Mouse (Mus musculus): ENCODE results near the gene 1700007K13Rik. TPM values are rescaled to one million over a fixed set of nuclear protein-coding genes. Genes with fewer than 3 reads are reported as not detected.
"Not testable (repeated sequence)": the region's sequence is repeated elsewhere in the genome, so short reads cannot be mapped to it uniquely, and the experiment has no call there.

Gene 1700007K13Rik
- 0.85 and 1.3 TPM in 2 replicates for polyA plus RNA-seq (2015; fragmentation: Nextera tagmentation; extraction: Ambion mirVana)

DNA sequence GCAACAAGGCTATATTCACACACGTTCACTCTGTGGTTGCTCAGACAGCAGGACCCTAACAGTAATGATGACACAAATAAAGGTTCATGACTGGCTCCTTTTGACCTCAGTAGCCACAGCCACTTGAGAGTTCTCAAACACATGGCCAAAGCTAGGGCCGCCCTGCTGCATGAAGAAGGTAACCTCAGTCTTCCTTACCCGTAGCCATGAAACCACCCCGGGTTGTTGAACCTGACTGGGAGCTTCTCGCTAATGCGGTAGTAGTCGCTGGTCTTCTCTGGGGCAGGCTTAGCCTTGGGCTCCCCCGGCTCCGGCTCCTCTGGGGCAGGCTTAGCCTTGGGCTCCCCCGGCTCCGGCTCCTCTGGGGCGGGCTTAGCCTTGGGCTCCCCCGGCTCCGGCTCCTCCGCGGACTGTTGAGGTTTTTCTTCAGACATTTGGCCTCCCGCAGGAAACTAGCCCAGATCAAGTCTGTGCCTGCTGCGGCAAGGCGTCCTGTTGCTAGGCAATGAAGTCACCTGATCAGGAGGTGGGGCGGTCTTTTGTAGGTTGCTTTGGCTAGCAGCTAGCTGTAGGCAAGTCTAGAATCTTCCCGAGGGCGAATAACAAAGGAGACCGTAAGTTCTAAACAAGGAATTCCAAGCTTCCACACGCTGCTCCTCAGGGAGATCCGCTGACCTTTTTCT, at the start of gene 1700007K13Rik:
Gene 1700007K13Rik, minus strand, starts transcription at position 497 of the 683 bp plus-strand sequence.
- Histone ChIP-seq H3K9me3 (no peaks in the 10 kb centered on the region), H3K27me3 (peaks cover 11% of the 10 kb centered on the region; the same call in 1 of the 2 replicates), H3K27ac (no peak within 1 kb of the TSS), H3K4me2 (replicated peaks) (peak within 1 kb of the TSS; percentile 54), H3K9ac (replicated peaks) (peak within 1 kb of the TSS; percentile 53), H3K36me3 (peaks cover 21% of the 10 kb centered on the region), H3K4me3 (replicated peaks) (peak within 1 kb of the TSS; percentile 22), H3K4me1 (replicated peaks) (peaks cover 19% of the 10 kb centered on the region)
- WGBS: 5% methylated on average over 25 of the region's 25 CpGs
- ATAC-seq: peak; percentile 58

DNA sequence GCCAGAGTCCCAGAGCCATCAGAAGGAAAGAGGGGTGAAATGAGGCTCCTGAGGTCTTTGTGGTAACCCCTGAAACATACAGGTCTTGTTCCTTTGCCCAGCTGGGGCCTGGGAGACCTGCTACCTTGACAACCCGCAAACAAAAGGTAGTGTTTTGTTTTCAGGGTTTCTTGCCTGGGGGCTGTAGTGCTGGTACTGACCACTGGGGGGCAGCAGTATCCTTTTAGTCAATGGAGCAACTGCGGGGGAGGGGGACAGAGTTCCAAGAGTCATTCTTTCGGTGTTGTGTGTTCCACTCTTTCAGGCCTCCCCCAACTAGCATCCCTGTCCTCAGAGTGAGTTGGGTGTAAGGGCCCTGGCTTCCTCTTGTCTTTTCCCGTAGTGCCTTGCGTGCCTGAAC, 48.4 kb upstream of the 1700007K13Rik start:
- ATAC-seq: peak; percentile 40; the same call in 1 of the 2 replicates
- WGBS: 23% methylated on average over 5 of the region's 5 CpGs
- H3K4me1 ChIP-seq (replicated peaks): peaks cover 56% of the 10 kb centered on the region
- H3K27ac ChIP-seq: peak overlapping the region; percentile 93
- H3K36me3 ChIP-seq: peaks cover 20% of the 10 kb centered on the region; the same call in 1 of the 2 replicates
- H3K4me2 ChIP-seq (replicated peaks): peak overlapping the region; percentile 85
- H3K27me3 ChIP-seq: peaks cover 9% of the 10 kb centered on the region; the same call in 1 of the 2 replicates
- no peaks in the 10 kb centered on the region for H3K9me3 ChIP-seq
- H3K4me3 ChIP-seq (replicated peaks): peak overlapping the region; percentile 93
- H3K9ac ChIP-seq (replicated peaks): peak overlapping the region; percentile 98

DNA sequence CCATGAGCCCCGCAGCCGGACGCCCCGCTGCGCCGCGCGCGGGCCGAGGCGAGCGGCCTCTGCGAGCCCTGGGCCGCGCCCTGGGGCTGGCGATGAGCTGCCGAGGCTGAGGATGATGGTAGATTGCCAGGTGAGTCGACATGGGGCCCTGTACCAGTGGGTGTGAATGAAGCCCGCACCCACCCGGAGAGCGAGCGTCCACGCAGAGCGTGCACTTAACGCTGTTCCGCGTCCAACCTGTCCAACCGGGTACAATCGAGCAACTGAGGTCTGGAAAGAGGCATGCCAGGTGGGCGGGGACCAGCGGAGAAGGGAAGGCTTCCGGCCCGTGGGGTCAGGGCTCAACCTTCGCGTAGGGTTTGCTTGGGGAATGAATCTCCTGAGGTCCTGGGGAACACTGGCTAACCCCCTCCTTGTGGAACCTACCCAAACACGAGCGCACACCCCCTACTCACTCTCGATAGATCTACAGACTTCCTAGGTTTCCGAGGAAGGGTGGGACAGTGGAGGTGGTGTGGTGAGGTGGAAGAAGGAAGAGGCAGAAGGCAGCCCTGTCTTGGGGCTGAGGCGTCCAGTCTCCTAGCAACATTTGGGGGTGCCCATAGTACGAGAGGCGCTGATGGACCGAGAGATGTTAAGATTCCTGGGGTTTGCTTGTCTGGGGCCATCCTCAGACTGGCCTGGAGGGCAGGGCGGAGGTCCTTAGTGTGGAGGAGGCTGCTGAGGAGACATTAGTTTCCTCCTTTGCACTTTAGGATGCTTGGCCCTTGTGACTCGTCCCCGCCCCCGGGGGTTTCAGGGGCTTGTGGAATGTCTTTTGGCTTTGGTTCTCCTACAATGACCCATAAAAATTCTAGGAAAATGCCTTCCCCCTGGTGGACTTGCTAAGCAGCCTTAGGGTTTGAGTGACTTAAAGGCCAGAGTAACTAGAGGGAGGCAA, 47.6 kb upstream of the 1700007K13Rik start:
- Histone ChIP-seq H3K4me1 (replicated peaks) (peaks cover 48% of the 10 kb centered on the region), H3K4me2 (replicated peaks) (peak overlapping the region; percentile 85), H3K9me3 (no peaks in the 10 kb centered on the region), H3K4me3 (replicated peaks) (peak overlapping the region; percentile 93), H3K9ac (replicated peaks) (peak overlapping the region; percentile 98), H3K27ac (peak overlapping the region; percentile 93), H3K27me3 (peaks cover 9% of the 10 kb centered on the region; the same call in 1 of the 2 replicates), H3K36me3 (peaks cover 17% of the 10 kb centered on the region; the same call in 1 of the 2 replicates)
- peak; percentile 65 for ATAC-seq
- WGBS: 3% methylated on average over 45 of the region's 47 CpGs

DNA sequence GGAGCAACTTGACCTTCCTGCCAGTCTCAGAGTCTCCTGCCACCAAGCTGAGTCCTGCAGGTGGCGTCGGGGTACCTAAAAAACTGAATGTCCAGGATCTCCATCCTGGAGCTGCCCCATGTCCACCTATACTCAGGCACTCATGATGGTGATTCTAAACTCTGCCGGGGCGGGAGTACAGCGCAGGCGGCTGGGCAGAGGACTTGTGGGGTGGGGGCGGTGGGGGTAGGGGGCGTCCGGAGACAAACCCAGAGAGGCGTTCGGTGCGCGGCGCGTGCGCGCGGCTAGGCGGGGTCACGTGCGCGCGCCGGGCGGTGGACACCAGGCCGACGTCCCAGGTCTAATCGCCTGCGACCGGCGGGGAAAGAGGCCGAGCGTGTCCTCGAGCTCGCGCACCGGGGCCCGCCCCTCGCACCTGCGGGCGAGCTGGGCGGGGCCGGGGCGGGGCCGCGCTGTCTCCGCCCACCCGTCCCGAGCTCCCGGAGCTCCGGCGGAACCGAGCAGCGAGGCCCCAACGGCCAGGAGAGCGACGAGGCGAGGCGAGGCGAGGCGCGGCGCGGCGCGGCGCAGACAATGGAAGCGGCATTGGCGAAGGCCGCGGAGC, 46.8 kb upstream of the 1700007K13Rik start, which contains the start of gene Ralgds:
Gene Ralgds, plus strand, starts transcription at position 328 of the 604 bp plus-strand sequence.
- Histone ChIP-seq H3K4me2 (replicated peaks) (peak within 1 kb of the TSS; percentile 85), H3K27ac (peak within 1 kb of the TSS; percentile 93), H3K36me3 (peaks cover 15% of the 10 kb centered on the region; the same call in 1 of the 2 replicates), H3K4me3 (replicated peaks) (peak within 1 kb of the TSS; percentile 93), H3K9me3 (no peaks in the 10 kb centered on the region), H3K27me3 (peaks cover 9% of the 10 kb centered on the region; the same call in 1 of the 2 replicates), H3K9ac (replicated peaks) (peak within 1 kb of the TSS; percentile 98), H3K4me1 (replicated peaks) (peaks cover 40% of the 10 kb centered on the region)
- ATAC-seq: peak; percentile 74
- under 1% methylated on average over 68 of the region's 71 CpGs for WGBS

DNA sequence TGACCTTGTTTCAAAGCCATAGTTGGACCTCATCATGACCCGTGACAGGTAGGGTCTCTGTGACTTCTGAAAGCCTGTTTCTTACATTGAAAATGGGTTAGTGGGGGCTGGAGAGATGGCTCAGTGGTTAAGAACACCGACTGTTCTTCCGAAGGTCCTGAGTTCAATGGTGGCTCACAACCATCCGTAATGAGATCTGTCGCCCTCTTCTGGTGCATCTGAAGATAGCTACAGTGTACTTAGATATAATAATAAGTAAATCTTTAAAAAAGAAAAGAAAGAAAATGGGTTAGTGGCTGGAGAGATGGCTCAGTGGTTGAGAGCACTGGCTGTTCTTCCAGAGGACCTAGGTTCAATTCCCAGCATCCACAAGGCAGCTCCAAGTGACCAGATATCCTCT, 45.5 kb upstream of the 1700007K13Rik start:
- not testable (repeated sequence) for H3K4me2 ChIP-seq (replicated peaks); ATAC-seq; H3K9me3 ChIP-seq; H3K4me3 ChIP-seq (replicated peaks); H3K27me3 ChIP-seq; H3K9ac ChIP-seq (replicated peaks); H3K27ac ChIP-seq
- Histone ChIP-seq H3K4me1 (replicated peaks) (peaks cover 27% of the 10 kb centered on the region), H3K36me3 (peaks cover 13% of the 10 kb centered on the region; the same call in 1 of the 2 replicates)
- 55% methylated on average over 5 of the region's 5 CpGs for WGBS

DNA sequence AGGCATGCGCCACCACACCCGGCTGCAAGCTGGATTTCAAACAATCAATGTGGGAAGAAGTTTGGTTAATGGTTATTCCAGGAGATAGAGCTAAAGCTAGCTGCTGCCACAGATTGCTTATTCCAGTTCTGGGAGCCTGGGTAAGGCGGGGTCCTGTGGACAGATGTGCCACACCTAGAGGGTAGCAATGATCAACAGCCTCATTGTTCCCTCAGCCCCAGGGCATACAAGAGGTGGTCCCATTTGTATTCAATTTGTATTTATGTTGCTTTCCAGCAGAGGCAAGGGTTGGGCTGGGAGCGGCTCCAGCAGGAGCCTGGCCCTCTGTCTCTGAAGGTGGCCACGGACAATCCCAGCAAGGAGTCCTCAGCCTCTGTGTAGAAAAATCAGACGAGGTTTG, 40.2 kb upstream of the 1700007K13Rik start:
- Histone ChIP-seq H3K4me1 (replicated peaks) (no peaks in the 10 kb centered on the region), H3K27me3 (peaks cover 7% of the 10 kb centered on the region; the same call in 1 of the 2 replicates), H3K9ac (replicated peaks) (no peak overlapping the region), H3K4me3 (replicated peaks) (no peak overlapping the region), H3K9me3 (no peaks in the 10 kb centered on the region), H3K27ac (no peak overlapping the region), H3K4me2 (replicated peaks) (no peak overlapping the region), H3K36me3 (no peaks in the 10 kb centered on the region)
- 78% methylated on average over 6 of the region's 6 CpGs for WGBS
- ATAC-seq: no peak

DNA sequence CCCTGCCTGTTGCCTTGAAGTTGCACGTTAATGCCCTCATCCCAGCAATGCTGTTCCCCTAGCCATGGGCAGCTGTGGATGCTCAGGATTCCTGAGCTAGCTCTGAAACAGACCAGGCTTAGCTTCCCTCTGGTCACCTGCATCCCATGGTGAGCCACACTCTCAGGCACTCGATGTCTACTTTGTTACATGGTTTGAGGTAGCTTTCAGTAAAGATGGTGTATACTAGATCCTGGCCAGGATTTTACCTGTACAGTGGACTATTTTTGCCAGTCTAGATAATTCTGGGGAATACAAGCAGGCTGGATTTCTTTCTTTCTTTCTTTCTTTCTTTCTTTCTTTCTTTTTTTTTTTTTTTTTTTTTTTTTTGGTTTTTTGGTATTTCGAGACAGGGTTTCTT, 39.7 kb upstream of the 1700007K13Rik start, which contains the start of gene Gm10134:
Gene Gm10134, plus strand, starts transcription at position 301 of the 400 bp plus-strand sequence.
- H3K4me1 ChIP-seq (replicated peaks): no peaks in the 10 kb centered on the region
- H3K36me3 ChIP-seq: no peaks in the 10 kb centered on the region
- WGBS: 78% methylated on average over 3 of the region's 3 CpGs
- no peak within 1 kb of the TSS for H3K9ac ChIP-seq (replicated peaks)
- no peak within 1 kb of the TSS for H3K27ac ChIP-seq
- peaks cover 2% of the 10 kb centered on the region; the same call in 1 of the 2 replicates for H3K27me3 ChIP-seq
- ATAC-seq: no peak
- no peak within 1 kb of the TSS for H3K4me2 ChIP-seq (replicated peaks)
- H3K9me3 ChIP-seq: no peaks in the 10 kb centered on the region
- H3K4me3 ChIP-seq (replicated peaks): no peak within 1 kb of the TSS

DNA sequence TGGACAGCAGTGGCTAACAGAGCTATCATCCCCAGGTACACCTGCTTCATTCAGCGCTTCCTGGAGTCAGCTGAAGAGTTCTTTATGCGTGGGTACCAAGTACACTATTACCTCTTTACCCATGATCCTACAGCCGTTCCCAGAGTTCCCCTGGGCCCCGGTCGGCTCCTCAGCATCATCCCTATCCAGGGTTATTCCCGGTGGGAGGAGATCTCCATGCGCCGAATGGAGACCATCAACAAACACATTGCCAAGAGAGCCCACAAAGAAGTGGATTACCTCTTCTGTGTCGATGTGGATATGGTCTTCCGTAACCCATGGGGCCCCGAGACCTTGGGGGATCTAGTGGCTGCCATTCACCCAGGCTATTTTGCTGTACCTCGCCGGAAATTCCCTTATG, 38.5 kb upstream of the 1700007K13Rik start:
- H3K27ac ChIP-seq: no peak overlapping the region
- no peaks in the 10 kb centered on the region for H3K36me3 ChIP-seq
- no peak for ATAC-seq
- H3K9me3 ChIP-seq: no peaks in the 10 kb centered on the region
- H3K4me3 ChIP-seq (replicated peaks): no peak overlapping the region
- no peaks in the 10 kb centered on the region for H3K4me1 ChIP-seq (replicated peaks)
- H3K9ac ChIP-seq (replicated peaks): no peak overlapping the region
- H3K4me2 ChIP-seq (replicated peaks): no peak overlapping the region
- 92% methylated on average over 13 of the region's 13 CpGs for WGBS
- no peaks in the 10 kb centered on the region for H3K27me3 ChIP-seq

DNA sequence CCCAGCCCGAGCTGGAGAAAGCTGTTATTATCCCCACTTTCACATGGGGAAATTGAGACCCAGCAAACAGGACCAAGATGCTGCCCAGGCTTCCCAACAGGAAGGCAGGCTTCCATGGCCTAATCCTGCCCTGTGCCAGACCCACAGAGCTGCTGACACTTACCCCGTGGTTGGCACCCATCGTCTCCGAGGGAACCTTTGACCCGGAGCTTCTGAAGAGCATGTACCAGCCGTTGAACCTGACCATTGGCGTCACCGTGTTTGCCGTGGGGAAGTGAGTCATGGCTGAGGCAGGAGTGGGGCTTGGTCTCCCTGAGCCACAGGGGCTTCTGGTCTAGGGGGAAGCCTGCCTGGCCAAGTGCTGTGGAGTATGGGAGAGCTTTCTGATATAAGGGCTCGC, 36.9 kb upstream of the 1700007K13Rik start:
- Histone ChIP-seq H3K27ac (no peak overlapping the region), H3K27me3 (no peaks in the 10 kb centered on the region), H3K4me3 (replicated peaks) (no peak overlapping the region), H3K36me3 (no peaks in the 10 kb centered on the region), H3K4me1 (replicated peaks) (no peaks in the 10 kb centered on the region), H3K9me3 (no peaks in the 10 kb centered on the region), H3K4me2 (replicated peaks) (no peak overlapping the region), H3K9ac (replicated peaks) (no peak overlapping the region)
- 83% methylated on average over 10 of the region's 10 CpGs for WGBS
- ATAC-seq: no peak

DNA sequence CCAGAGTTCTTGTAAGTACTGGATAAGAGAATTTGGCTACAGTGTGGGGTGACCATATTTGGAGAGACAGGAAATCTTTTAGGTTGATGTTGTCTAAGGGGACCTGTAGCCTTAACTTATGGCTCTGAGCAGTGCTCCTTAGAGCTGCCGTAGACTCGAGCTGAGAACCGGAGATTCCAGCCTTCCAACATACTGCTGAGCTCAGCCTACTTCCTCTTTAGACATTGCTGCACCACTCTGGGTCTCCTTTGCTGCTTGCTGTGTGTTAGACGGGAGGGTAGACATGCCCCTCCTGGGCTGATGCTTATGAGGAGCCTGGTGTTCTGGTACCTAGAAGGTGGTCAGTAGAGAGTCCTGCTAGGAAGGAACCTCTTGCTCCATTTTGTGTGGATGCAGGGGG, 32.3 kb upstream of the 1700007K13Rik start:
- Histone ChIP-seq H3K27ac (no peak overlapping the region), H3K4me1 (replicated peaks) (no peaks in the 10 kb centered on the region), H3K36me3 (no peaks in the 10 kb centered on the region), H3K9me3 (no peaks in the 10 kb centered on the region), H3K27me3 (no peaks in the 10 kb centered on the region), H3K9ac (replicated peaks) (no peak overlapping the region), H3K4me2 (replicated peaks) (no peak overlapping the region), H3K4me3 (replicated peaks) (no peak overlapping the region)
- WGBS: 87% methylated on average over 4 of the region's 4 CpGs
- no peak for ATAC-seq

DNA sequence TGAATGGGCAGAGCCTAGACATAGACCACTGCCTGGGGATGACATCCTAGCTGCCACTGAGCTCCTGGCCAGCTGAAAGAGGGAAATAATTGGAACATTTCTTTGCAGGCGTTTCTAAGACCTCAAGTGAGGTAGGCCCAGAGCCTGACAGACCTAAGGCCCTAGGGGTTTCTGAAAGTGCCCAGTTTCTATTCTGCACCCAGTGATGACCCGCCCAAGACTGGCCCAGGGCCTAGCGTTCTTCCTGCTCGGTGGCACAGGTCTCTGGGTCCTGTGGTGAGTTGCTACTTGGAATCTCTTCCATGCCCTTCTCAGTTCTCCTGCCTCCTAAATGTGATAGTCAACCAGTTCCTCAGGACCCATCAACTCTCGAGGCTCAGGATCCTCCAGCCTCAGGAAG, 31.4 kb upstream of the 1700007K13Rik start:
- Histone ChIP-seq H3K36me3 (no peaks in the 10 kb centered on the region), H3K4me1 (replicated peaks) (no peaks in the 10 kb centered on the region), H3K27me3 (no peaks in the 10 kb centered on the region), H3K27ac (no peak overlapping the region), H3K9me3 (no peaks in the 10 kb centered on the region), H3K4me2 (replicated peaks) (no peak overlapping the region), H3K9ac (replicated peaks) (no peak overlapping the region), H3K4me3 (replicated peaks) (no peak overlapping the region)
- WGBS: 81% methylated on average over 5 of the region's 5 CpGs
- ATAC-seq: no peak

Measured in midbrain, embryonic 13.5 days (tissue).